Mouse (Mus musculus): ENCODE results near the gene Osbp2.

GRCm38 (mm10) chr11:3749831-3750230 lies 113.9 kb downstream of the Osbp2 start:
- TF ChIP-seq POLR2A (IDR thresholded peaks at IDR 0.05; ENCODE audit: low read depth, low read length) (no peak), CTCF (conservative IDR thresholded peaks at IDR 0.05; ENCODE audit: insufficient read depth, insufficient read length, low read depth, low read length) (0 out of 2 replicates have a peak, but pooled peaks have one; percentile 10)
